ENCODE assay signal across 36 mouse cellular contexts in the genomic region with DNA sequence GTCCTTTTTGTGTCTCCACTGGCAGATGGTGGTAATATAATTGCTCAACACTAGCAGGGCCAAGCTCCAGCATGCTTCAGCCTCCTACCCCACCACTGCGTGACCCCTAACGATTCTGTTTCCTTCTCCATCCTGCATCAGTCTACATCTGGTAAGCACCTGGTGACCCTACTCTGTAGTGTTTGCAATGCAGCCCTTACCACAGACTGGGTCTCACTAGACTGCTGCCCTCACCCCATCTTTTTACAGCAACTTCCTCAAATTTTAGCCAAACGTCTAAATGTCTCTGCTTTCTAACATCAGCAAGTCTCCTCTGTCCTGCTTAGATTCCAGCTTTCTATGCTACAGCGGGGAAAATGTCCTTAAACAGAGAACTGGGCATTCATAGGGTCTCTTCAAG. TPM values are rescaled to one million over a fixed set of nuclear protein-coding genes. Genes with fewer than 3 reads are reported as not detected.
A peak's percentile ranks its signal among the peaks of the same experiment; 100 is the strongest.
DNase-seq lines count a peak whose midpoint lies in the region; ATAC-seq and TF ChIP-seq lines count a peak whose summit lies in the region.
"Had no signal": no experiment of that assay in that cellular context is flagged by ENCODE, and none has a peak within 500 bp of the region (broad histone marks: within the 10 kb centered on the region; RNA-seq: fewer than 3 reads in every experiment).

No protein-coding gene starts in this region.

- no peak overlapping the region for H3K9ac ChIP-seq in MEL (ENCODE audit: control insufficient read depth, low read depth, low read length, poor library complexity, severe bottlenecking)
- H3K9ac ChIP-seq: embryonic facial prominence, embryonic 13.5 days; forebrain, embryonic 13.5 days; heart, embryonic 13.5 days; hindbrain, embryonic 12.5 days; hindbrain, embryonic 15.5 days had no signal

- no peaks in the 10 kb centered on the region for H3K9me3 ChIP-seq in MEL (replicated peaks; ENCODE audit: insufficient read depth, low read length)
- H3K9me3 ChIP-seq: embryonic facial prominence, embryonic 10.5 days; embryonic facial prominence, embryonic 13.5 days; forebrain, embryonic 13.5 days; G1E; heart, embryonic 10.5 days; heart, embryonic 13.5 days; hindbrain, embryonic 12.5 days; hindbrain, embryonic 15.5 days had no signal

- peaks cover 0 to 24% of the 10 kb centered on the region in 2 experiments; a peak in 2 of 4 replicates for H3K36me3 ChIP-seq in MEL (ENCODE audit: control insufficient read depth in 1 of 2, insufficient read depth in 2 of 2, low read length in 2 of 2)

- TF ChIP-seq EP300 in MEL (IDR thresholded peaks at IDR 0.05; ENCODE audit: low read depth in 1 of 2, low read length in 2 of 2): no peak

- intact Hi-C loops in heart, postnatal 36 days (cut with DNase I): no loop called here

- DNase-seq in heart, adult 11 months: peak; percentile 71
- DNase-seq in heart, postnatal 36 days: no peak
- DNase-seq in 416B (ENCODE audit: low read depth) (peak; percentile 10), MEL (ENCODE audit: low read depth, low spot score) (peak; percentile 52)
- DNase-seq in adrenal gland, adult 18-20 months (ENCODE audit: low spot score in 2 of 2): no peak
- no peak for DNase-seq in B cell, adult 2 months
- no peak for DNase-seq in ovary, postnatal 36 days (ENCODE audit: low spot score)
- DNase-seq: adrenal gland, postnatal 10 days; adrenal gland, postnatal 36 days; cerebellum, adult 18-20 months; cerebellum, adult 9-11 months; cerebellum, postnatal 25 days; embryo, embryonic 11 days; gastrocnemius, adult 2 months; gastrocnemius, postnatal 14 days; heart, adult 2 months; heart, postnatal 14 days; kidney, adult 2 months had no signal

- H3K27me3 ChIP-seq in MEL (ENCODE audit: control insufficient read depth in 1 of 2, insufficient read depth in 2 of 2, low read length in 2 of 2): no peaks in the 10 kb centered on the region
- H3K27me3 ChIP-seq: CH12.LX; embryonic facial prominence, embryonic 13.5 days; forebrain, embryonic 13.5 days; heart, embryonic 13.5 days; hindbrain, embryonic 12.5 days; hindbrain, embryonic 15.5 days had no signal

- H3K4me1 ChIP-seq in MEL (ENCODE audit: control insufficient read depth in 1 of 2, insufficient read depth in 2 of 2, low read length in 2 of 2): peaks cover 9 to 19% of the 10 kb centered on the region in 2 experiments
- H3K4me1 ChIP-seq: embryonic facial prominence, embryonic 10.5 days; embryonic facial prominence, embryonic 13.5 days; forebrain, embryonic 13.5 days; heart, embryonic 10.5 days; heart, embryonic 13.5 days; hindbrain, embryonic 12.5 days; hindbrain, embryonic 15.5 days had no signal

- no peak for TF ChIP-seq RAD21 in MEL (IDR thresholded peaks at IDR 0.05; ENCODE audit: low read depth, low read length)

- H3K4me3 ChIP-seq in MEL (ENCODE audit: control insufficient read depth in 1 of 2, insufficient read depth in 1 of 2, low read depth in 2 of 2, low read length in 2 of 2): no peak overlapping the region
- H3K4me3 ChIP-seq: embryonic facial prominence, embryonic 10.5 days; embryonic facial prominence, embryonic 13.5 days; erythroblast, embryonic 14.5 days; forebrain, embryonic 13.5 days; gastrocnemius, adult 2 months; heart, adult 2 months; heart, embryonic 10.5 days; heart, embryonic 13.5 days; hindbrain, embryonic 12.5 days; hindbrain, embryonic 15.5 days had no signal

- TF ChIP-seq POLR2A in MEL (IDR thresholded peaks at IDR 0.05; ENCODE audit: control insufficient read depth in 1 of 2, insufficient read depth in 1 of 2, low read depth in 1 of 2, low read length in 2 of 2, poor library complexity in 1 of 2): no peak

- ATAC-seq in megakaryocyte, adult 5-6 weeks (ENCODE audit: poor library complexity, severe bottlenecking): 0 out of 2 replicates have a peak, but pooled peaks have one; percentile 18
- ATAC-seq: activated CD4-positive, CD25-positive, alpha-beta regulatory T cell, adult 4 months; forebrain, embryonic 13.5 days; forebrain, embryonic 16.5 days had no signal

- no peak for TF ChIP-seq CTCF in MEL (IDR thresholded peaks at IDR 0.05 in 2 of 3, conservative IDR thresholded peaks at IDR 0.05 in 1 of 3; ENCODE audit: control insufficient read depth in 1 of 3, insufficient read depth in 1 of 3, low read depth in 2 of 3, low read length in 3 of 3, poor library complexity in 1 of 3, severe bottlenecking in 1 of 3)

- no peaks in the 10 kb centered on the region for H3K79me2 ChIP-seq in MEL (ENCODE audit: control insufficient read depth, insufficient read depth, low read length, poor library complexity)

- H3K27ac ChIP-seq in MEL (ENCODE audit: control insufficient read depth, low read depth, low read length): 0 out of 2 replicates have a peak overlapping the region, but pooled peaks have one; percentile 9
- H3K27ac ChIP-seq: embryonic facial prominence, embryonic 10.5 days; embryonic facial prominence, embryonic 13.5 days; forebrain, embryonic 13.5 days; gastrocnemius, adult 2 months; heart, adult 2 months; heart, embryonic 10.5 days; heart, embryonic 13.5 days; hindbrain, embryonic 12.5 days; hindbrain, embryonic 15.5 days had no signal

TF ChIP-seq in MEL, 35 proteins besides CTCF, POLR2A, EP300 and RAD21:
- TF ChIP-seq POLR2AphosphoS2 (IDR thresholded peaks at IDR 0.05; ENCODE audit: low read length) (no peak), ELF1 (IDR thresholded peaks at IDR 0.05; ENCODE audit: low read depth, low read length) (no peak), MAFK (IDR thresholded peaks at IDR 0.05; ENCODE audit: borderline replicate concordance, low read depth, low read length) (no peak)

RNA-seq across cellular contexts. Expression of a gene that starts 17.5 kb away (rescaled TPM):
- total RNA-seq in heart, postnatal 36 days (2021): 10 to 100 TPM; 29.4 to 33.5 TPM
- total RNA-seq in MEL (2012; rRNA removed): 9.7 and 10.2 TPM in 2 replicates
- 10 to 100 TPM in 1 of 2 experiments, not detected in 1; 17.1 TPM for polyA plus RNA-seq in MEL (2012; ENCODE audit: insufficient read depth in 1 of 2, insufficient read length in 2 of 2, low read depth in 1 of 2, low replicate concordance in 2 of 2, missing spikeins in 1 of 2)
- total RNA-seq in megakaryocyte, adult 5-6 weeks (2015): 18.7 and 24.2 TPM in 2 replicates
- total RNA-seq in megakaryocyte, adult 5-6 weeks (2017): 18.6 and 20.7 TPM in 2 replicates
- total RNA-seq in adrenal gland, adult 18-20 months (2021): 10 to 100 TPM; 33.9 to 39.0 TPM

RNA-seq across cellular contexts. Expression of a gene that starts 17.6 kb away (rescaled TPM):
- total RNA-seq in heart, postnatal 36 days (2021): 10 to 100 TPM; 13.0 to 16.0 TPM
- 24.3 and 27.3 TPM in 2 replicates for total RNA-seq in MEL (2012; rRNA removed)
- polyA plus RNA-seq in MEL (2012; ENCODE audit: insufficient read depth in 1 of 2, insufficient read length in 2 of 2, low read depth in 1 of 2, low replicate concordance in 2 of 2, missing spikeins in 1 of 2): 10 to 100 TPM in 1 of 2 experiments, not detected in 1; 36.2 TPM
- 6.0 TPM in 2 replicates for total RNA-seq in megakaryocyte, adult 5-6 weeks (2015)
- total RNA-seq in megakaryocyte, adult 5-6 weeks (2017): 6.0 and 6.1 TPM in 2 replicates
- 10 to 100 TPM; 32.6 to 34.3 TPM for total RNA-seq in adrenal gland, adult 18-20 months (2021)

RNA-seq across cellular contexts. Expression of a gene that starts 34.8 kb away (rescaled TPM):
- total RNA-seq in heart, postnatal 36 days (2021): not detected
- not detected in 2 replicates for total RNA-seq in MEL (2012; rRNA removed)
- polyA plus RNA-seq in MEL (2012; ENCODE audit: insufficient read depth in 1 of 2, insufficient read length in 2 of 2, low read depth in 1 of 2, low replicate concordance in 2 of 2, missing spikeins in 1 of 2): under 1 TPM in 1 of 2 experiments, not detected in 1; 0.03 TPM
- not detected in 2 replicates for total RNA-seq in megakaryocyte, adult 5-6 weeks (2015)
- total RNA-seq in megakaryocyte, adult 5-6 weeks (2017): not detected in 2 replicates
- total RNA-seq in adrenal gland, adult 18-20 months (2021): not detected
- total RNA-seq: adrenal gland, postnatal 10 days; adrenal gland, postnatal 36 days; CH12.LX; gastrocnemius, adult 2 months; gastrocnemius, postnatal 14 days; gastrocnemius, postnatal 4 days; heart, adult 2 months; heart, postnatal 14 days; hematopoietic stem cell, adult 5-6 weeks had no signal
- polyA plus RNA-seq: activated CD4-positive, CD25-positive, alpha-beta regulatory T cell, adult 4 months; cortical plate, adult 2 months; embryonic facial prominence, embryonic 10.5 days; embryonic facial prominence, embryonic 13.5 days; erythroblast, embryonic 14.5 days; G1E; heart, embryonic 10.5 days; heart, embryonic 13.5 days; heart, embryonic 16.5 days; intestine, postnatal 0 days; kidney, adult 2 months had no signal

Comparison
In these comparisons a context has a peak if more than half of its experiments do, and no peak if none do; other contexts are left out.
1. DNase-seq: peak in heart, adult 11 months (single experiment), 416B (single experiment) and MEL (single experiment); none in heart, postnatal 36 days (0 of 2), adrenal gland, adult 18-20 months (0 of 2), B cell, adult 2 months (0 of 2) and ovary, postnatal 36 days (single experiment).